Mouse (Mus musculus): ENCODE results near the gene Gm12216. TPM values are rescaled to one million over a fixed set of nuclear protein-coding genes. Genes with fewer than 3 reads are reported as not detected.
A peak's percentile ranks its signal among the peaks of the same experiment; 100 is the strongest.

Gm12216 gene
- polyA plus RNA-seq, 1 experiment from 2014 or later = 0.41 TPM

DNA sequence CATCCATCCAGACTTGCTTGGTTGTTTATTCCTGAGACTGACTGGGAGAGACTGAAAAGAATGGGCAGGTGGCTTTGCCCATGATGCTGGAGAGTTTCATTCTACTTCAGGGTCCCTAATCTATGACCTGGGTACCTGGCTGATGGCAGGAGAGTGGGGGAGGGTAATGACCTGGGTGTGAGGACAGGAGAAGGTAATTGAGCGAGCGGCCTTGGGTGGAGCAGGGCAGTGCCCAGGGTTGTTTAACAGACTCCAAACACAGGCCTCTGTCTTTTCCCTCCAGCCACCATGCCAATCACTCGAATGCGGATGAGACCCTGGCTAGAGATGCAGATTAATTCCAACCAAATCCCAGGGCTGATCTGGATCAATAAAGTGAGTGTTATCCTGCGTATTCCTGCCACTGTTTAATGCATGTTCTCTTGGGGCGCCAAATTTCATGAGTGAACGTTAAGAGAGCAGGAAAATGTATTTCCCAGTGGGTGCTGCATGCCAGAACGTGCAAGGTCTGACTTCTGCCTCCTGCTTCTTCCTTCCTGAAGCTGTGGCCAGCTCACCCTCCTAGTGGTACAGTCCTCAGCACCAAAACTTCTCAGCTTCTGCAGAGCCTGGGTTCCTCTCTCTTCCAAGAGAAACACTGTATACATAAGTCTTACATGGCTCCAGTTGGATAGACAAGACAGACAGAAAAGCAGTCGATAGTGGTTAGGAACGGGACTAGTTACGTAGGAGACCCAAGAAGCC lies 87.9 kb downstream of the Gm12216 start:
- 83% methylated on average over 11 of the region's 11 CpGs for WGBS
- Histone ChIP-seq H3K36me3 (ENCODE audit: poor library complexity, severe bottlenecking) (peaks cover 3% of the 10 kb centered on the region; the same call in 1 of the 2 replicates), H3K27ac (no peak overlapping the region), H3K27me3 (peaks cover 26% of the 10 kb centered on the region), H3K9me3 (replicated peaks) (no peaks in the 10 kb centered on the region), H3K4me2 (peak overlapping the region; percentile 98), H3K4me3 (peak overlapping the region; percentile 74), H3K4me1 (0 out of 2 replicates have a peak, but pooled peaks cover 12% of the 10 kb centered on the region), H3K9ac (no peak overlapping the region)
- no peak for ATAC-seq

DNA sequence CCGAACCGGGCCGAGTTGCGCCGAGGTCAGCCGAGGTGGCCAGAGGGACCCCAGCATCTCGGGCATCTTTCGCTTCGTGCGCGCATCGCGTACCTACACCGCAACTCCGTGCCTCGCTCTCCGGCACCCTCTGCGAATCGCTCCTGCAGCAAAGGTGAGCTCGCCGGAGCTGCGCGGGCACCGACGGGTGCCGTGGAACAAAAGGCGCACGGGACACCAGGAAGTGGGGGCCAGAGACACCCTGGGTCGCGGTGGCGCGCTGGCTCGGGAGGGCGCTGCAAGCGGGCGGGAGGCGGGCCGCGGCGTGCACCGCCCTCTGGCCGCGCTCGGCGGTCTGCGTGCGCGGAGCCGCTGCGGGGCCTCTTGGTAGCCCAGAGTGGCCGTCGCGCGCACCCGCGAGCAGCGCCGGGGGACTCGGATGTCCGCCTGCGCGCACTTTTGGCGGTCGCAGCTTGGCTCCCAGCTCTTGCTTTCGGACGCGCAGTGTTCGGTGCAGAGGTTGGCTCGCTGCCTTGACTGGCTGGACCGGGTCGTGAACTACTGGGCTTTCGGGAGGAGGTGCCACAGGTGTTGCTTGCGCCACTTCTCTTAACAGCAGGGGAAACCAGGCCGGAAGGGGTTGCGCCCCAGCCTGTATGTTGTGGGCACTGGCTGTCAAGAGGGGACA lies 88.8 kb downstream of the Gm12216 start:
- Histone ChIP-seq H3K4me2 (peak overlapping the region; percentile 98), H3K9ac (peak overlapping the region; percentile 73), H3K27ac (no peak overlapping the region), H3K4me3 (peak overlapping the region; percentile 74), H3K27me3 (peaks cover 26% of the 10 kb centered on the region), H3K9me3 (replicated peaks) (no peaks in the 10 kb centered on the region), H3K36me3 (ENCODE audit: poor library complexity, severe bottlenecking) (no peaks in the 10 kb centered on the region; the same call in 1 of the 2 replicates), H3K4me1 (0 out of 2 replicates have a peak, but pooled peaks cover 12% of the 10 kb centered on the region)
- under 1% methylated on average over 71 of the region's 75 CpGs for WGBS
- peak; percentile 83 for ATAC-seq

DNA sequence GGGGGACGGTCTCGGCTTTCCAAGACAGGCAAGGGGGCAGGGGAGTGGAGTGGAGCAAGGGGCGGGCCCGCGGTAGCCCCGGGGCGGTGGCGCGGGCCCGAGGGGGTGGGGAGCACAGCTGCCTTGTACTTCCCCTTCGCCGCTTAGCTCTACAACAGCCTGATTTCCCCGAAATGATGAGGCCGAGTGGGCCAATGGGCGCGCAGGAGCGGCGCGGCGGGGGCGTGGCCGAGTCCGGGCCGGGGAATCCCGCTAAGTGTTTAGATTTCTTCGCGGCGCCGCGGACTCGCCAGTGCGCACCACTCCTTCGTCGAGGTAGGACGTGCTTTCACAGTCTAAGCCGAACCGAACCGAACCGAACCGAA lies 89.3 kb downstream of the Gm12216 start, which contains the start of gene Irf1:
Gene Irf1, plus strand, starts transcription at position 255 of the 365 bp plus-strand sequence.
- Histone ChIP-seq H3K4me1 (0 out of 2 replicates have a peak, but pooled peaks cover 12% of the 10 kb centered on the region), H3K4me3 (peak within 1 kb of the TSS; percentile 74), H3K27ac (no peak within 1 kb of the TSS), H3K9me3 (replicated peaks) (no peaks in the 10 kb centered on the region), H3K27me3 (peaks cover 26% of the 10 kb centered on the region), H3K36me3 (ENCODE audit: poor library complexity, severe bottlenecking) (no peaks in the 10 kb centered on the region; the same call in 1 of the 2 replicates), H3K9ac (peak within 1 kb of the TSS; percentile 73), H3K4me2 (peak within 1 kb of the TSS; percentile 98)
- ATAC-seq = peak; percentile 97
- WGBS = under 1% methylated on average over 40 of the region's 40 CpGs

GRCm38 (mm10) chr11:53769185-53769576 lies 89.9 kb downstream of the Gm12216 start:
- H3K4me1 ChIP-seq = peaks cover 13% of the 10 kb centered on the region; the same call in 1 of the 2 replicates
- peak overlapping the region; percentile 74 for H3K4me3 ChIP-seq
- 60% methylated on average over 12 of the region's 12 CpGs for WGBS
- no peaks in the 10 kb centered on the region; the same call in 1 of the 2 replicates for H3K36me3 ChIP-seq (ENCODE audit: poor library complexity, severe bottlenecking)
- ATAC-seq = no peak
- H3K27ac ChIP-seq = no peak overlapping the region
- H3K9me3 ChIP-seq (replicated peaks) = no peaks in the 10 kb centered on the region
- H3K27me3 ChIP-seq = peaks cover 26% of the 10 kb centered on the region
- peak overlapping the region; percentile 98 for H3K4me2 ChIP-seq
- no peak overlapping the region for H3K9ac ChIP-seq

DNA sequence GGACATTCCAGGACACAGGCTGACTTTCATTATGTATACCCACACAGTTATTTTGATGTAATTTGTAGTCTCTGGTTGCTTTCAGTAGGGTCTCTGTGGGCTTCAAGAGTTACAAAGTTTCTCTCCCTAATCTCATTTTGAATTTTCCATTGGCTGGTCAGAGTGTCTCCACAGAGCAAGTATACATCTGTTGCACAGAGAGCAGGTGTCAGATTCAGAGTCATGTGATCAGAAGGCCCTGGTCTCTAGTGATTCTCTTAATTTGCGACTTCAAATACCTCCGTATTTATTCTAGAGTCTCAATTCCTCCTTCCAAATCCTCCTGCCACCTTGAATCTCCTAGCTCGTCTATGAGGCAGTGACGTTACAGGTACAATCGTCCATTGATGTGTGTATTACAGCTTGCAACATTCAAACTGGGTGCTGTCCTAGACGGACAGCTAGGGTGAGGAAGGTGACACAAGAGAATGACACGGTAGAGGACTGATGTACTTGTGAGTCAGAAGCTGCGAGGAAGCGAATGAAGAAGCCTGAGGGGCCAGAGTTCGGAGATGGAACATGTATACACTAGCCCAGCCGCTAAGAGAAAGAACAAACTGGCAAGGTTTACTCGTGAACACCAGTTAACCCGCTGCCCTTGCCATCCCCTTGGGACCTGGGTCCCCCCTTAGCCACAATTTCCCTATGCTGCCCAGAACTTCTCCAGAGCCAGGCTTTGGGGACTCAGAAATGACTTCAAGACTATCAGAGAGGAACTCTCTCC lies 90.5 kb downstream of the Gm12216 start:
- H3K27me3 ChIP-seq = peaks cover 29% of the 10 kb centered on the region
- no peak overlapping the region for H3K27ac ChIP-seq
- no peak for ATAC-seq
- no peaks in the 10 kb centered on the region for H3K9me3 ChIP-seq (replicated peaks)
- no peak overlapping the region for H3K4me3 ChIP-seq
- H3K4me1 ChIP-seq = peaks cover 18% of the 10 kb centered on the region
- no peak overlapping the region for H3K9ac ChIP-seq
- 79% methylated on average over 13 of the region's 13 CpGs for WGBS
- no peaks in the 10 kb centered on the region for H3K36me3 ChIP-seq (ENCODE audit: poor library complexity, severe bottlenecking)
- no peak overlapping the region for H3K4me2 ChIP-seq

DNA sequence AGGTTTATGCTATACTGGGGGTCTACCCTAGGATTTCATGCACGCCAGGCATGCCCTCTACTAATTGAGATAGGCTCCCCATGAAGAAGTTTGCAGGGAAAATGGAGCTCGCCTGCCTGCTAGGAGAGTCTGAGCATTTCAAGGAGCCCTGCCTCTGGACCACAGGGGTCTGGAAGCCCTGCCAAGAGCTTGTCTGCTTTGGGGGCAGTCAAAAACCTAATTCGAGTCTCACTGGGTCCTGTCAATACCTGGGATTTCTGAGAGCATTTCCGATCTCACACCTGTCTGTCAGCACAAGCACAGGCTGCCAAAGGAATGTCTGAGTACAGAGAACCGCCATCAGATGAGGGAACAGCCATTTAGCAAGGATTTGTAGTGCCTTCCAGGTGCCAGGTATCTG lies 94.5 kb downstream of the Gm12216 start:
- peaks cover 33% of the 10 kb centered on the region for H3K4me1 ChIP-seq
- no peak overlapping the region for H3K27ac ChIP-seq
- H3K4me3 ChIP-seq = no peak overlapping the region
- ATAC-seq = no peak
- H3K9ac ChIP-seq = no peak overlapping the region
- no peaks in the 10 kb centered on the region for H3K36me3 ChIP-seq (ENCODE audit: poor library complexity, severe bottlenecking)
- peaks cover 55% of the 10 kb centered on the region for H3K27me3 ChIP-seq
- no peaks in the 10 kb centered on the region for H3K9me3 ChIP-seq (replicated peaks)
- 50% methylated on average over 5 of the region's 5 CpGs for WGBS
- H3K4me2 ChIP-seq = no peak overlapping the region

- H3K4me2 ChIP-seq = peak overlapping the region; percentile 74
- H3K36me3 ChIP-seq (ENCODE audit: poor library complexity, severe bottlenecking) = no peaks in the 10 kb centered on the region
- peak overlapping the region; percentile 35 for H3K4me3 ChIP-seq
- H3K9ac ChIP-seq = peak overlapping the region; percentile 53
- WGBS = 4% methylated on average over 33 of the region's 33 CpGs
- peak; percentile 74 for ATAC-seq
- H3K9me3 ChIP-seq (replicated peaks) = no peaks in the 10 kb centered on the region
- H3K4me1 ChIP-seq = peaks cover 37% of the 10 kb centered on the region
- peaks cover 49% of the 10 kb centered on the region for H3K27me3 ChIP-seq
- H3K27ac ChIP-seq = peak overlapping the region; percentile 19
Observed at GRCm38 (mm10) chr11:53763496-53764140, 95.4 kb downstream of the Gm12216 start.

- Histone ChIP-seq H3K9ac (peak overlapping the region; percentile 53; the same call in 1 of the 2 replicates), H3K36me3 (ENCODE audit: poor library complexity, severe bottlenecking) (no peaks in the 10 kb centered on the region), H3K27me3 (peaks cover 47% of the 10 kb centered on the region), H3K4me1 (peaks cover 37% of the 10 kb centered on the region), H3K9me3 (replicated peaks) (no peaks in the 10 kb centered on the region), H3K4me2 (peak overlapping the region; percentile 74), H3K4me3 (peak overlapping the region; percentile 35), H3K27ac (peak overlapping the region; percentile 19; the same call in 1 of the 2 replicates)
- ATAC-seq = 0 out of 2 replicates have a peak, but pooled peaks have one; percentile 17
- WGBS = 8% methylated on average over 23 of the region's 23 CpGs
Observed at GRCm38 (mm10) chr11:53762827-53763495, 96.1 kb downstream of the Gm12216 start.

DNA sequence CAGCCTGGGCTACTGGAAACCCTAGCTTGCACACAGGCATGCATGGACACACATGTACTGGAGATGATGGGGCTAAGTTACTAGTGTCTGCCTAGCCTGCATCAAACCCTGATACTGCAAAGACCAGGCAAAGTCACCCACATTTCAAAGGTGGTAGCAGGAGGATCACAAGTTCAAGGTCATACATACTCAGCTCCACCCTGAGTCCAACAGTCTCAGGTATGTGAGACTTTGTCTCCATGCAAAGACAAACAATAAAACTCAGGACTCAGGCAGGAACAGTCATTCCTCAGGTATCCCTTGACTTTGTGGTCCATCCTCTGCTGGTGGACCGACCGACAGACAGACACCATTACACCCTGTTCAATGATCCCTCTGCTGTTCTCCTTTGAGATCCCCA lies 96.6 kb downstream of the Gm12216 start:
- H3K9me3 ChIP-seq (replicated peaks) = no peaks in the 10 kb centered on the region
- peaks cover 37% of the 10 kb centered on the region for H3K4me1 ChIP-seq
- peak overlapping the region; percentile 35 for H3K4me3 ChIP-seq
- H3K27ac ChIP-seq = no peak overlapping the region
- no peak for ATAC-seq
- WGBS = 63% methylated on average over 2 of the region's 2 CpGs
- H3K9ac ChIP-seq = no peak overlapping the region
- peak overlapping the region; percentile 74 for H3K4me2 ChIP-seq
- no peaks in the 10 kb centered on the region for H3K36me3 ChIP-seq (ENCODE audit: poor library complexity, severe bottlenecking)
- peaks cover 45% of the 10 kb centered on the region for H3K27me3 ChIP-seq

DNA sequence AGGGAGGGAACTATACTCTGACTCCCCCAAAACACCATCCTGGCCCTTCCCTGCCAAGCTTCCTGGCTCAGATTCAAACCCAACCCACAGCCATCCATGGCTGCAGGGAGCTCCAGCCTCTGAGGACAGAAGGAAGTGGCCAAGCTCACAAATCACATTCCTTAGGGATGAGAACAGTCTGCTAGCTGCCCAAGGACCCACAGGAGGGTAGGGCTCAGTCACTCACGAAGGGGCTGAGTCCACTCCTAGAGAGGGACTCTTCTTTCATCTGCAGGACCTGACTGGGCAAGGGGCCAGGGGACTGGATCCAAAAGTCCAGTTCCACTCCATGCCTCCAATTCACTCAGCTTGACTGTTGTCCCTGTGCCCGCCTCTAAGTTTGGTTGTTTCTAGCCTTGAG lies 97.2 kb downstream of the Gm12216 start:
- Histone ChIP-seq H3K36me3 (ENCODE audit: poor library complexity, severe bottlenecking) (no peaks in the 10 kb centered on the region), H3K27me3 (peaks cover 42% of the 10 kb centered on the region), H3K4me3 (no peak overlapping the region), H3K9ac (0 out of 2 replicates have a peak overlapping the region, but pooled peaks have one; percentile 0), H3K4me1 (peaks cover 37% of the 10 kb centered on the region), H3K4me2 (no peak overlapping the region), H3K9me3 (replicated peaks) (no peaks in the 10 kb centered on the region), H3K27ac (no peak overlapping the region)
- ATAC-seq = no peak
- WGBS = 51% methylated on average over 2 of the region's 2 CpGs

DNA sequence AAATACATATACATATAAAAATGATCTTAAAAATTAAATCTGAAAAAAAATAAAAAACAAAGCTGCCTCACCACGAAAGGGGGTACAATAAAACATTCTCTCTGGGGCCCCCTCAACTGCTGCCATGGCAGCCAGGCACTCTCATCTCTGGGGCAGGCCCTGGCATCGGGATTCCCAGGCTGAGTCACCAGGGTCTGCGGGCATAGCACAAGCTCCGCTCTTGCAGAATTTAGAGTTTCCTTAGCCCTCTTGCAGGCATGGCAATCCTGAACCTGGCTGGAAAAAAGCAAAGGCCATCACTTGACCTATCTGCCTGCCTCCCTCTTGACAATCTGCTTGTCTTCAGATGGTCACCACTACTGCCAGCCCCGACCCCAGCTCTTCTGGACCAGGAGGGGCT lies 97.8 kb downstream of the Gm12216 start:
- Histone ChIP-seq H3K4me3 (no peak overlapping the region), H3K9me3 (replicated peaks) (no peaks in the 10 kb centered on the region), H3K4me2 (no peak overlapping the region), H3K4me1 (peaks cover 37% of the 10 kb centered on the region), H3K36me3 (ENCODE audit: poor library complexity, severe bottlenecking) (no peaks in the 10 kb centered on the region), H3K27ac (no peak overlapping the region), H3K9ac (0 out of 2 replicates have a peak overlapping the region, but pooled peaks have one; percentile 0), H3K27me3 (peaks cover 42% of the 10 kb centered on the region)
- WGBS = 79% methylated on average over 5 of the region's 5 CpGs
- ATAC-seq = no peak
